Mouse (Mus musculus): ENCODE results near the gene Tdrd9. TPM values are rescaled to one million over a fixed set of nuclear protein-coding genes. Genes with fewer than 3 reads are reported as not detected.

Tdrd9 gene
- polyA plus RNA-seq, 1 experiment from 2014 or later = 0.98 TPM

- Histone ChIP-seq H3K4me2 (replicated peaks) (no peak overlapping the region), H3K27ac (no peak overlapping the region), H3K4me1 (peaks cover 12% of the 10 kb centered on the region), H3K9ac (no peak overlapping the region), H3K4me3 (no peak overlapping the region), H3K9me3 (peaks cover 4% of the 10 kb centered on the region; the same call in 1 of the 2 replicates), H3K36me3 (no peaks in the 10 kb centered on the region), H3K27me3 (no peaks in the 10 kb centered on the region)
- ATAC-seq (ENCODE audit: low FRiP score, low read depth) = no peak
- WGBS = 89% methylated on average over 10 of the region's 10 CpGs
Measured at GRCm38 (mm10) chr12:111972504-111972903, 1.1 kb downstream of the Tdrd9 start.

- Histone ChIP-seq H3K4me2 (replicated peaks) (no peak overlapping the region), H3K4me3 (no peak overlapping the region), H3K9me3 (peaks cover 4% of the 10 kb centered on the region; the same call in 1 of the 2 replicates), H3K9ac (no peak overlapping the region), H3K27me3 (no peaks in the 10 kb centered on the region), H3K4me1 (peaks cover 16% of the 10 kb centered on the region), H3K36me3 (no peaks in the 10 kb centered on the region), H3K27ac (no peak overlapping the region)
- WGBS = 81% methylated on average over 6 of the region's 6 CpGs
- ATAC-seq (ENCODE audit: low FRiP score, low read depth) = no peak
Measured at GRCm38 (mm10) chr12:111974578-111974977, 3.2 kb downstream of the Tdrd9 start.

GRCm38 (mm10) chr12:111977138-111977537 lies 5.8 kb downstream of the Tdrd9 start:
- no peak overlapping the region for H3K9ac ChIP-seq
- no peak overlapping the region for H3K4me3 ChIP-seq
- ATAC-seq (ENCODE audit: low FRiP score, low read depth) = peak; percentile 64; the same call in 1 of the 2 replicates
- H3K27ac ChIP-seq = peak overlapping the region; percentile 52; the same call in 1 of the 2 replicates
- no peaks in the 10 kb centered on the region for H3K36me3 ChIP-seq
- H3K4me1 ChIP-seq = peaks cover 16% of the 10 kb centered on the region
- H3K4me2 ChIP-seq (replicated peaks) = peak overlapping the region; percentile 19; the same call in 1 of the 2 replicates
- no peaks in the 10 kb centered on the region for H3K27me3 ChIP-seq
- H3K9me3 ChIP-seq = peaks cover 4% of the 10 kb centered on the region; the same call in 1 of the 2 replicates
- WGBS = 34% methylated on average over 6 of the region's 6 CpGs

GRCm38 (mm10) chr12:111978274-111978673 lies 6.9 kb downstream of the Tdrd9 start:
- H3K9ac ChIP-seq = no peak overlapping the region
- H3K4me1 ChIP-seq = peaks cover 16% of the 10 kb centered on the region
- no peak overlapping the region for H3K27ac ChIP-seq
- H3K4me3 ChIP-seq = no peak overlapping the region
- WGBS = 74% methylated on average over 6 of the region's 6 CpGs
- no peaks in the 10 kb centered on the region for H3K27me3 ChIP-seq
- ATAC-seq (ENCODE audit: low FRiP score, low read depth) = no peak
- no peaks in the 10 kb centered on the region for H3K36me3 ChIP-seq
- no peak overlapping the region for H3K4me2 ChIP-seq (replicated peaks)
- peaks cover under 1% of the 10 kb centered on the region; the same call in 1 of the 2 replicates for H3K9me3 ChIP-seq

GRCm38 (mm10) chr12:111980887-111981367 lies 9.6 kb downstream of the Tdrd9 start, which contains the start of gene Rd3l:
Rd3l (minus strand) TSS chr12:111981317.
- no peaks in the 10 kb centered on the region for H3K9me3 ChIP-seq
- H3K27me3 ChIP-seq = no peaks in the 10 kb centered on the region
- H3K9ac ChIP-seq = no peak within 1 kb of the TSS
- no peak within 1 kb of the TSS for H3K4me3 ChIP-seq
- peaks cover 16% of the 10 kb centered on the region for H3K4me1 ChIP-seq
- 70% methylated on average over 6 of the region's 6 CpGs for WGBS
- H3K27ac ChIP-seq = no peak within 1 kb of the TSS
- ATAC-seq (ENCODE audit: low FRiP score, low read depth) = no peak
- no peaks in the 10 kb centered on the region for H3K36me3 ChIP-seq
- H3K4me2 ChIP-seq (replicated peaks) = no peak within 1 kb of the TSS

GRCm38 (mm10) chr12:111981831-111982230 lies 10.5 kb downstream of the Tdrd9 start:
- Histone ChIP-seq H3K27ac (no peak overlapping the region), H3K9ac (no peak overlapping the region), H3K36me3 (no peaks in the 10 kb centered on the region), H3K4me3 (no peak overlapping the region), H3K27me3 (no peaks in the 10 kb centered on the region), H3K4me1 (peaks cover 10% of the 10 kb centered on the region), H3K4me2 (replicated peaks) (no peak overlapping the region), H3K9me3 (no peaks in the 10 kb centered on the region)
- ATAC-seq (ENCODE audit: low FRiP score, low read depth) = no peak
- 65% methylated on average over 8 of the region's 8 CpGs for WGBS

GRCm38 (mm10) chr12:111983165-111983564 lies 11.8 kb downstream of the Tdrd9 start:
- WGBS = 59% methylated on average over 2 of the region's 2 CpGs
- Histone ChIP-seq H3K27ac (no peak overlapping the region), H3K4me1 (no peaks in the 10 kb centered on the region), H3K4me3 (no peak overlapping the region), H3K36me3 (no peaks in the 10 kb centered on the region), H3K9me3 (no peaks in the 10 kb centered on the region), H3K27me3 (no peaks in the 10 kb centered on the region), H3K4me2 (replicated peaks) (no peak overlapping the region), H3K9ac (no peak overlapping the region)
- no peak for ATAC-seq (ENCODE audit: low FRiP score, low read depth)

- Histone ChIP-seq H3K4me1 (no peaks in the 10 kb centered on the region), H3K9me3 (no peaks in the 10 kb centered on the region), H3K4me3 (no peak overlapping the region), H3K9ac (no peak overlapping the region; the same call in 1 of the 2 replicates), H3K27me3 (no peaks in the 10 kb centered on the region), H3K27ac (no peak overlapping the region), H3K36me3 (no peaks in the 10 kb centered on the region), H3K4me2 (replicated peaks) (no peak overlapping the region)
- ATAC-seq (ENCODE audit: low FRiP score, low read depth) = no peak
- 55% methylated on average over 9 of the region's 9 CpGs for WGBS
Measured at GRCm38 (mm10) chr12:111986756-111987155, 15.4 kb downstream of the Tdrd9 start.

GRCm38 (mm10) chr12:111992626-111993025 lies 21.3 kb downstream of the Tdrd9 start:
- H3K36me3 ChIP-seq = no peaks in the 10 kb centered on the region
- WGBS = 85% methylated on average over 5 of the region's 5 CpGs
- H3K9ac ChIP-seq = no peak overlapping the region
- no peak overlapping the region for H3K27ac ChIP-seq
- ATAC-seq (ENCODE audit: low FRiP score, low read depth) = no peak
- H3K27me3 ChIP-seq = no peaks in the 10 kb centered on the region
- H3K4me2 ChIP-seq (replicated peaks) = no peak overlapping the region
- peaks cover 6% of the 10 kb centered on the region; the same call in 1 of the 2 replicates for H3K9me3 ChIP-seq
- H3K4me3 ChIP-seq = no peak overlapping the region
- H3K4me1 ChIP-seq = no peaks in the 10 kb centered on the region

- 98% methylated on average over 2 of the region's 2 CpGs for WGBS
- Histone ChIP-seq H3K27me3 (no peaks in the 10 kb centered on the region), H3K4me3 (no peak overlapping the region)
Measured at GRCm38 (mm10) chr12:111995161-111995560, 23.8 kb downstream of the Tdrd9 start.

GRCm38 (mm10) chr12:111999735-112000134 lies 28.4 kb downstream of the Tdrd9 start:
- H3K4me1 ChIP-seq = no peaks in the 10 kb centered on the region
- no peak overlapping the region for H3K4me2 ChIP-seq (replicated peaks)
- H3K9me3 ChIP-seq = peaks cover 6% of the 10 kb centered on the region; the same call in 1 of the 2 replicates
- no peak overlapping the region for H3K9ac ChIP-seq
- H3K36me3 ChIP-seq = no peaks in the 10 kb centered on the region
- no peak for ATAC-seq (ENCODE audit: low FRiP score, low read depth)
- H3K4me3 ChIP-seq = no peak overlapping the region
- WGBS = 95% methylated on average over 7 of the region's 7 CpGs
- no peak overlapping the region for H3K27ac ChIP-seq
- no peaks in the 10 kb centered on the region for H3K27me3 ChIP-seq

More at GRCm38 (mm10) chr12:111995161-111995560, 23.8 kb downstream of the Tdrd9 start:
- peaks cover 6% of the 10 kb centered on the region; the same call in 1 of the 2 replicates for H3K9me3 ChIP-seq
- no peak overlapping the region for H3K4me2 ChIP-seq (replicated peaks)
- no peak overlapping the region for H3K27ac ChIP-seq
- no peaks in the 10 kb centered on the region for H3K4me1 ChIP-seq
- no peaks in the 10 kb centered on the region for H3K36me3 ChIP-seq
- ATAC-seq (ENCODE audit: low FRiP score, low read depth) = no peak
- H3K9ac ChIP-seq = no peak overlapping the region

- 20% methylated on average over 8 of the region's 8 CpGs for WGBS
Measured at GRCm38 (mm10) chr12:112001223-112001622, 29.9 kb downstream of the Tdrd9 start.

More at GRCm38 (mm10) chr12:112001223-112001622, 29.9 kb downstream of the Tdrd9 start:
- ATAC-seq (ENCODE audit: low FRiP score, low read depth) = 0 out of 2 replicates have a peak, but pooled peaks have one; percentile 48
- Histone ChIP-seq H3K27ac (no peak overlapping the region), H3K9me3 (0 out of 2 replicates have a peak, but pooled peaks cover under 1% of the 10 kb centered on the region), H3K36me3 (no peaks in the 10 kb centered on the region), H3K4me3 (no peak overlapping the region), H3K9ac (no peak overlapping the region), H3K27me3 (no peaks in the 10 kb centered on the region), H3K4me2 (replicated peaks) (no peak overlapping the region), H3K4me1 (no peaks in the 10 kb centered on the region)
